8 mouse cellular contexts compared by ENCODE assay signal in genomic region chrX:20703741-20704290, GRCm38 (mm10). TPM values are rescaled to one million over a fixed set of nuclear protein-coding genes. Genes with fewer than 3 reads are reported as not detected.
DNase-seq lines count a peak whose midpoint lies in the region; ATAC-seq lines count a peak whose summit lies in the region.

Usp11 (plus strand) TSS chrX:20703906.

- H3K4me3 ChIP-seq in heart, embryonic 14.5 days (ENCODE audit: control insufficient read depth in 1 of 2, insufficient read depth in 1 of 2, low read depth in 1 of 2, low read length in 2 of 2): peak within 1 kb of the TSS; percentile 57 to 90
- peak within 1 kb of the TSS; percentile 66 for H3K4me3 ChIP-seq in lung, embryonic 16.5 days (ENCODE audit: low read length)

- WGBS in heart, embryonic 14.5 days: 22% methylated on average over 32 of the region's 32 CpGs
- WGBS in lung, embryonic 16.5 days: 13% methylated on average over 29 of the region's 32 CpGs

- ATAC-seq in heart, embryonic 14.5 days (ENCODE audit: insufficient number of reproducible peaks, insufficient read depth, low FRiP score, low read depth): peak; percentile 19
- peak; percentile 44; the same call in 1 of the 2 replicates for ATAC-seq in lung, embryonic 16.5 days (ENCODE audit: low read depth)
- ATAC-seq in monocyte, adult 5-6 weeks (replicated peaks; ENCODE audit: insufficient number of reproducible peaks, low FRiP score, low TSS enrichment, poor library complexity, severe bottlenecking): no peak

- DNase-seq in CD4-positive, CD25-positive, alpha-beta regulatory T cell, adult 2 months (ENCODE audit: low read depth, low spot score): peak; percentile 28
- DNase-seq in MEL-GATA-1-ER (ENCODE audit: extremely low read depth, low read depth): peak; percentile 41
- DNase-seq in embryo, embryonic 11.5 days (ENCODE audit: low read depth, low spot score): peak; percentile 37
- DNase-seq in layer of hippocampus, adult 8-10 months (ENCODE audit: low spot score in 2 of 2): peak; percentile 26 to 41
- peak; percentile 34 for DNase-seq in retina, postnatal 7 days (ENCODE audit: low read depth, low spot score)

- H3K27me3 ChIP-seq in heart, embryonic 14.5 days (ENCODE audit: control insufficient read depth, insufficient read depth, low read length): no peaks in the 10 kb centered on the region
- no peaks in the 10 kb centered on the region for H3K27me3 ChIP-seq in lung, embryonic 16.5 days (ENCODE audit: control insufficient read depth, insufficient read depth, low read depth, low read length)

- H3K4me1 ChIP-seq in heart, embryonic 14.5 days (ENCODE audit: control insufficient read depth in 2 of 2, insufficient read depth in 2 of 2, low read length in 2 of 2): no peaks in the 10 kb centered on the region
- no peaks in the 10 kb centered on the region; the same call in 1 of the 2 replicates for H3K4me1 ChIP-seq in lung, embryonic 16.5 days (replicated peaks; ENCODE audit: control insufficient read depth, insufficient read depth, low read length)

- peak within 1 kb of the TSS; percentile 62 for H3K4me2 ChIP-seq in heart, embryonic 14.5 days (ENCODE audit: low read length)
- peak within 1 kb of the TSS; percentile 60 for H3K4me2 ChIP-seq in lung, embryonic 16.5 days (ENCODE audit: low read depth, low read length)

- peak within 1 kb of the TSS; percentile 95 to 99 for H3K27ac ChIP-seq in heart, embryonic 14.5 days (replicated peaks in 1 of 2; ENCODE audit: control insufficient read depth in 1 of 2, insufficient read depth in 1 of 2, low read depth in 2 of 2, low read length in 2 of 2)
- H3K27ac ChIP-seq in lung, embryonic 16.5 days (ENCODE audit: low read length): peak within 1 kb of the TSS; percentile 95

- no peaks in the 10 kb centered on the region for H3K9me3 ChIP-seq in heart, embryonic 14.5 days (ENCODE audit: control insufficient read depth, low read length)
- H3K9me3 ChIP-seq in lung, embryonic 16.5 days (ENCODE audit: control insufficient read depth, low read length): no peaks in the 10 kb centered on the region

- peak within 1 kb of the TSS; percentile 82 for H3K9ac ChIP-seq in heart, embryonic 14.5 days (ENCODE audit: low read length)
- peak within 1 kb of the TSS; percentile 78 for H3K9ac ChIP-seq in lung, embryonic 16.5 days (ENCODE audit: low read length)

- peaks cover 10% of the 10 kb centered on the region for H3K36me3 ChIP-seq in heart, embryonic 14.5 days (ENCODE audit: control insufficient read depth, insufficient read depth, low read length)
- peaks cover 3% of the 10 kb centered on the region; the same call in 1 of the 2 replicates for H3K36me3 ChIP-seq in lung, embryonic 16.5 days (ENCODE audit: control insufficient read depth, insufficient read depth, low read length)

RNA-seq across cellular contexts. Expression of gene Usp11, which starts in this region (rescaled TPM):
- polyA plus RNA-seq in heart, embryonic 14.5 days (2014; fragmentation: Nextera tagmentation; extraction: Ambion mirVana): 33.6 and 34.5 TPM in 2 replicates
- total RNA-seq in layer of hippocampus, adult 8-10 months (2022): 100 to 1,000 TPM; 111 to 139 (median 126) TPM
- polyA plus RNA-seq in lung, embryonic 16.5 days (2015; fragmentation: Nextera tagmentation; extraction: Ambion mirVana): 41.4 and 42.3 TPM in 2 replicates
- total RNA-seq in monocyte, adult 5-6 weeks (2017): 4.3 to 12.9 TPM (median 5.1 TPM) in 3 replicates
